Mouse (Mus musculus) intestine, embryonic 16.5 days (tissue): ENCODE data around the gene Mrtfa. TPM values are rescaled to one million over a fixed set of nuclear protein-coding genes. Genes with fewer than 3 reads are reported as not detected.

Source experiments
- ATAC-seq: fragments of 200-750 bp; cut with Nextera tagmentation; 2 replicates; pipeline ENCODE4 v1.8.0; 2017; ENCODE audit warnings: moderate TSS enrichment, moderate library complexity
- H3K27ac ChIP-seq: fragments of 300-500 bp; sonication (generic); 2 replicates; pipeline ENCODE4 v1.5.1; 2014; ENCODE audit warnings: mild to moderate bottlenecking, low read length
- H3K27me3 ChIP-seq: fragments of 300-500 bp; sonication (generic); replicated peaks from 2 replicates; pipeline ENCODE4 v1.6.1; 2014; ENCODE audit warnings: low read length, control low read depth, mixed read lengths; ENCODE audit not compliant: control insufficient read depth, insufficient read depth
- H3K36me3 ChIP-seq: fragments of 300-500 bp; sonication (generic); 2 replicates; pipeline ENCODE4 v1.6.1; 2014; ENCODE audit warnings: low read length, control low read depth; ENCODE audit not compliant: control insufficient read depth, insufficient read depth
- H3K4me1 ChIP-seq: fragments of 300-500 bp; sonication (generic); 2 replicates; pipeline ENCODE4 v1.6.1; 2014; ENCODE audit warnings: low read length, control low read depth, mixed read lengths; ENCODE audit not compliant: control insufficient read depth, insufficient read depth
- H3K4me2 ChIP-seq: fragments of 300-500 bp; sonication (generic); 2 replicates; pipeline ENCODE4 v1.6.1; 2014; ENCODE audit warnings: low read depth, low read length, control low read depth
- H3K4me3 ChIP-seq: fragments of 300-500 bp; sonication (generic); 2 replicates; pipeline ENCODE4 v1.5.1; 2014; ENCODE audit warnings: mild to moderate bottlenecking, low read length
- H3K9ac ChIP-seq: fragments of 300-500 bp; sonication (generic); 2 replicates; pipeline ENCODE4 v1.6.1; 2014; ENCODE audit warnings: low read depth, low read length
- H3K9me3 ChIP-seq: fragments of 300-500 bp; sonication (generic); 2 replicates; pipeline ENCODE4 v1.6.1; 2016; ENCODE audit warnings: low read length, control low read depth; ENCODE audit not compliant: control insufficient read depth
- WGBS: fragments of 180-500 bp; shearing (Covaris S2); extraction: QIAGEN DNeasy Blood & Tissue Kit; methylation state at CpG from one replicate; pipeline ENCODE4 v1.1.7; 2014; 5-methylcytosine and 5-hydroxymethylcytosine counted together
- polyA plus RNA-seq: library from polyadenylated mRNA; unstranded; fragments of >200 nt; fragmentation: Nextera tagmentation; extraction: Ambion mirVana; gene quantifications from 2 replicates; pipeline ENCODE4 v1.2.1, GENCODE M21; 2015

Gene Mrtfa
- polyA plus RNA-seq, 1 experiment from 2014 or later: 13.7 TPM

DNA sequence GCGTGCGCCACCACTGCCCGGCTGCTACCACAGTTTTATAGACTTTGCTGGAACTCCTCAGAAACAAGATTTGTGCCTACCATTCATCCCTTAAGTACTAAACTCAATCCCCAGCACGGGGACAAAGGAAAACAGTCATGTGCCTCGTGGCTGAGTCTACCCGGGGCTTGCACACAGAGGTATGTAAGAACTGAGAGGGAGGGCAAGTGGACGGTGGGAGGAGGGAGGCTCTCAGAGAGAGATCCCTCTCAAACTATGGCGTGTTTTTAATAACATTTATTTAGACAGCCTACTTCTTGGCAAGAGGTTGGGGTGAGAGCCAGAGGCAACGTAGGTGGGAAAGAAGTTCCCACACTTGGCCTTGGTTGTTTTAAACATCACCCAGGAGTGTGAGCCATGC is 98.8 kb downstream of the Mrtfa start:
- WGBS: 64% methylated on average over 9 of the region's 9 CpGs
- ATAC-seq: no peak
- Histone ChIP-seq H3K27ac (no peak overlapping the region), H3K4me2 (no peak overlapping the region), H3K4me3 (no peak overlapping the region), H3K4me1 (peaks cover 19% of the 10 kb centered on the region), H3K9ac (no peak overlapping the region), H3K27me3 (no peaks in the 10 kb centered on the region), H3K36me3 (no peaks in the 10 kb centered on the region), H3K9me3 (no peaks in the 10 kb centered on the region)

DNA sequence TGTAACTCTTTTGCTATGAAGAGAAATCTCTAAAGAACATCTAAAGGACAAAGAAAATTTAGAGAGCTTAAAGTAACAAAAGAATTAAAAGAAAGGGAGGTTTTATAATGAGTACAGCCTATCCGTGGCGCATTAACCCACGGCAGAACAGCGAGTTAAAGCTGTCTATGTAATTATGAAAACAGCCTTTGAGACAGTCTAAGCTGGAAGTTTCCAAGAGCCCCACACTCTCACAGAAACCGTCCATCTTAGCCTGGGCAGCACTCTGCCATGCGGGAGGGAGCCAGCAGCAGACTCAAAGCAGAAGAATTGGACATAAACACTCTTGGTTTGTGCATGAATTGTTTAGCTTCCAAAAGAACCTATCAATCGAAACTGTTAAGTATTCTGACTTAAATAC is 103.0 kb downstream of the Mrtfa start:
- 0 out of 2 replicates have a peak overlapping the region, but pooled peaks have one; percentile 27 for H3K27ac ChIP-seq
- H3K4me3 ChIP-seq: no peak overlapping the region
- no peaks in the 10 kb centered on the region for H3K9me3 ChIP-seq
- no peak overlapping the region for H3K4me2 ChIP-seq
- ATAC-seq: no peak
- H3K4me1 ChIP-seq: peaks cover 25% of the 10 kb centered on the region
- H3K9ac ChIP-seq: no peak overlapping the region
- WGBS: 53% methylated on average over 7 of the region's 7 CpGs
- H3K27me3 ChIP-seq: no peaks in the 10 kb centered on the region
- H3K36me3 ChIP-seq: no peaks in the 10 kb centered on the region

DNA sequence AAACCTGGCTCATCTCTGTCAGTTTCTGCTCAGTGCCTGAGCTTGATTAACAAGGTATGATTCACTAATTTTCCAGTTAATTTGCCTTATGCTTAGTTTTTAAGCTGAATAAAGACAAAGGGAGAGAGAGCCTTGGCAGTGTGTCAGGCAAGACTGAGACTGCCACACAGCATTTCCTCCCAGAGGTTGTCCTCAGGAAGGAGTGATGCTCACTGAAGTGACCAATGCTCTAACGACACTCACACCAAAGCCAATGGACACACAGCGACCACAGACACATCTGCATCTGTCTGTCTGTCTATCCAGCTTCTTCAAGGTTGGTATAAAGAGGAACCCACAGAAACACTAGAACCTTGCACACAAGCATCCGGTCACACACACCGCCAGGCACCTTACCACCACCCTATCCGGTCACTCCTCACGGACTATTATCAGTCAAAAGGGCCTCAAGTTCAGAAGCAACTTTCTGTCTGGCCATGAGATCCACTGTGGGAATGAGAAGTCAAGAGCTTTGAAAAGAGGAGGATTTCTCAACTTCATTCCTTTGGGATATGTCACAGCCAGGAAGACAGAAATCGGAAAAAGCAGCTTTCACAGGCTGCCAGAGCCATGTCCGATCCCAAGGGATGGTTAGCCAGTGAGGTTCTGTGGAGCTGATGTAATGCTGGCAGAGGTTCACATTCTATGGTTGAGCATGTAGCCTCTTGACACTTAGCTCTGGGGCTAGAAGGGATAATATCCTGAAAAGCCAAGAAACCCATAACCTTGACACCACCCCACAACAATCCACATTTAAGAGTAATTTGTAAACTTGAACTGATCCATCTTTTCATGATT is 103.7 kb downstream of the Mrtfa start:
- peaks cover 25% of the 10 kb centered on the region for H3K4me1 ChIP-seq
- H3K27me3 ChIP-seq: no peaks in the 10 kb centered on the region
- no peaks in the 10 kb centered on the region for H3K36me3 ChIP-seq
- ATAC-seq: peak; percentile 76
- no peak overlapping the region for H3K9ac ChIP-seq
- H3K27ac ChIP-seq: peak overlapping the region; percentile 53
- no peak overlapping the region for H3K4me2 ChIP-seq
- no peaks in the 10 kb centered on the region for H3K9me3 ChIP-seq
- WGBS: 77% methylated on average over 8 of the region's 8 CpGs
- H3K4me3 ChIP-seq: no peak overlapping the region

DNA sequence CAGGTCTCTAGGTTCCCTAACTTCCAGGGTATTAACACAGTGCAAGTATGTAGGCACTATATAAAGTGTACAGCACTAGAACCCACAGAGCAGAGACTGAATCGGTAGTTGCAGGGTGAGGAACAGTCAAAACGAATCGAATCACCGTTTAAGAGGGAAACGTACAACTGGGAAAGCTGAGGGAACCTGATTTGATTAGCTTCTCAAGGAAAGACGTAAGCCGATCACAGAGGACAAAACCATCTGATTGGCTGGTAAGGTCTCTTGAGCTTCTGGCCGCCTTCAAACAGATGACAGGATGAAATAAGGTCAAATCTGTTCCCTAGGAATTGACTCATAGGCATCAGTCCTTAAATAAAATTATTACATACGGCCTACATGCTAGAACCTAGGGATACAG is 106.7 kb downstream of the Mrtfa start:
- ATAC-seq: no peak
- H3K4me2 ChIP-seq: no peak overlapping the region
- H3K9me3 ChIP-seq: no peaks in the 10 kb centered on the region
- H3K36me3 ChIP-seq: no peaks in the 10 kb centered on the region
- WGBS: 79% methylated on average over 9 of the region's 9 CpGs
- H3K9ac ChIP-seq: peak overlapping the region; percentile 10; the same call in 1 of the 2 replicates
- H3K4me3 ChIP-seq: no peak overlapping the region
- H3K4me1 ChIP-seq: peaks cover 19% of the 10 kb centered on the region
- H3K27ac ChIP-seq: peak overlapping the region; percentile 39; the same call in 1 of the 2 replicates
- no peaks in the 10 kb centered on the region for H3K27me3 ChIP-seq

DNA sequence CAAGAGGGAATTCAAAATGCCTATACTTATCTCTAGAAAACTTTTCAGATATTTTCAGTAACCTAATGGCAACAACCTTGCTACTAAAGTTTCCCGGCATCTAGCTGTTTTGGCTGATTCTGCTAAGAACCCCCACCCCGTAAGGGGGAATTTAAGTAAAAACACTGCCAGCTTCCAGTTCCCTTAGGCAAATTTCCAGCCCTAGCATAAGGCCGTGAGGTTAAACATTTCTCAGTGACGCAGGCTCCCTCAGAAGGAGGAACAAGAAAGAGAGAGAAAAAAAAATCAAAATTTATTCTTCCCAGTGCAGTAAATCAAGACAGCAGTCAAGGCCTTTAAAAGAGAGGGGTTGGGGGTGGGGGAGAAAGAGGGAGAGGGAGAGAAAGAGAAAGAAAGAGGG is 107.3 kb downstream of the Mrtfa start:
- no peak for ATAC-seq
- Histone ChIP-seq H3K27ac (peak overlapping the region; percentile 39; the same call in 1 of the 2 replicates), H3K36me3 (no peaks in the 10 kb centered on the region), H3K4me2 (no peak overlapping the region), H3K27me3 (no peaks in the 10 kb centered on the region), H3K4me1 (peaks cover 19% of the 10 kb centered on the region), H3K4me3 (no peak overlapping the region), H3K9ac (peak overlapping the region; percentile 10; the same call in 1 of the 2 replicates), H3K9me3 (no peaks in the 10 kb centered on the region)
- 56% methylated on average over 4 of the region's 4 CpGs for WGBS

DNA sequence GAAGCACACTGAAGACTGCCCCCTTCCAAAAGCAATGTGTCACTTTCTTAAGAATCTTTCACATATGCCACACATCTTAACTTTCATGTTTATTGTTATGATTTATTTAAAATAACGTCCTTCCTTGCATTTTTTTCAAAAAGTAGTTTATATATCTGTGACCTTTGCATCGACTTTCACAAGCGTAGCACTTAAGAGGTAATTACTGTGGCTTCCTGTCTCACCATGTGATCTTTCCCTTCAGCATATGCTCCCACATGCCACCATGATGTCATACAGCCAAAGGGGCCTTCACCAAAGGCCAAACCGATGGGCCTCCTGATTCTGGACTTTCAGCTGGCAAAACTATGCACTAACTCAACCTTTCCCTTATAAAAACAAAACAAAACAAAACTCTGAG is 109.3 kb downstream of the Mrtfa start:
- no peak overlapping the region for H3K27ac ChIP-seq
- H3K36me3 ChIP-seq: no peaks in the 10 kb centered on the region
- H3K4me3 ChIP-seq: no peak overlapping the region
- no peaks in the 10 kb centered on the region for H3K9me3 ChIP-seq
- no peak overlapping the region for H3K4me2 ChIP-seq
- WGBS: 41% methylated on average over 4 of the region's 4 CpGs
- no peaks in the 10 kb centered on the region for H3K27me3 ChIP-seq
- H3K9ac ChIP-seq: no peak overlapping the region
- peaks cover 10% of the 10 kb centered on the region; the same call in 1 of the 2 replicates for H3K4me1 ChIP-seq
- peak; percentile 59; the same call in 1 of the 2 replicates for ATAC-seq

DNA sequence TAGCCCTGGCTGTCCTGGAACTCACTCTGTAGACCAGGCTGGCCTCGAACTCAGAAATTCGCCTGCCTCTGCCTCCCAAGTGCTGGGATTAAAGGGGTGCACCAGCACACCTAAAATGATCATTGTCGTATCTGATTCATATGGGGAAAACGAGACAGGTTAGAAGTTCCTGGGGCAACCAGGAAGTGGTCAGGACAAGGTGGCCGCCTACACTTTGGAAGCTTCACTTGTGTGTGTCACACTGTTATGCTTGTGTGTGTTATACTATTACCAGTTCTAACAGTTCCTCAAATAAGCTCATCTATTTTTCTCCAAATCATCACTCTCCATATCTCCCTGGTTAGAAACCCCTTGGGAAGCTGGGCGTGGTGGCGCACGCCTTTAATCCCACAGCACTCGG is 110.2 kb downstream of the Mrtfa start:
- ATAC-seq: no peak
- no peaks in the 10 kb centered on the region for H3K36me3 ChIP-seq
- H3K4me3 ChIP-seq: no peak overlapping the region
- H3K4me2 ChIP-seq: no peak overlapping the region
- H3K9ac ChIP-seq: no peak overlapping the region
- no peak overlapping the region for H3K27ac ChIP-seq
- H3K27me3 ChIP-seq: no peaks in the 10 kb centered on the region
- H3K4me1 ChIP-seq: peaks cover 10% of the 10 kb centered on the region; the same call in 1 of the 2 replicates
- no peaks in the 10 kb centered on the region for H3K9me3 ChIP-seq
- 95% methylated on average over 9 of the region's 9 CpGs for WGBS

DNA sequence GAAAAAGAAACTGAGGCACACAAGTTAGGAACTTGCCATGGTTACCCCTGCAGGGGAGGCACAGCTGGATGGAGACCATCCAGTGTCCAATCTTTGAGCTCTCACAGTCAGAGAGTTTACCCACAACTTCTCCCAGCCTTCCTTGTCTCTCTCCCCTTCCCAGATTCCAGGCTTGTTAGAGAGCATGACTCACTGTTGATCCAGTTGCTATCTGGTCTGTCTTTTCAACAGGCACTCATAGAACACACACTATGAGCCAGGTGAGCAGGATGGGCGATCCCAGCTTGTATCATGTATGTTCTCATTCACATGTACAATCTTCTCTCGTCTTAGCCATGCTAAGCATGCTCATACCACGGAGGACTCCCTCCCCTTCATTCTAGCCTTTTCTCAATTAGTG is 111.3 kb downstream of the Mrtfa start:
- ATAC-seq: no peak
- no peak overlapping the region for H3K27ac ChIP-seq
- H3K9me3 ChIP-seq: no peaks in the 10 kb centered on the region
- no peaks in the 10 kb centered on the region for H3K36me3 ChIP-seq
- WGBS: 88% methylated on average over 3 of the region's 3 CpGs
- no peaks in the 10 kb centered on the region for H3K27me3 ChIP-seq
- no peak overlapping the region for H3K4me2 ChIP-seq
- H3K4me1 ChIP-seq: peaks cover 10% of the 10 kb centered on the region; the same call in 1 of the 2 replicates
- no peak overlapping the region for H3K4me3 ChIP-seq
- no peak overlapping the region for H3K9ac ChIP-seq

DNA sequence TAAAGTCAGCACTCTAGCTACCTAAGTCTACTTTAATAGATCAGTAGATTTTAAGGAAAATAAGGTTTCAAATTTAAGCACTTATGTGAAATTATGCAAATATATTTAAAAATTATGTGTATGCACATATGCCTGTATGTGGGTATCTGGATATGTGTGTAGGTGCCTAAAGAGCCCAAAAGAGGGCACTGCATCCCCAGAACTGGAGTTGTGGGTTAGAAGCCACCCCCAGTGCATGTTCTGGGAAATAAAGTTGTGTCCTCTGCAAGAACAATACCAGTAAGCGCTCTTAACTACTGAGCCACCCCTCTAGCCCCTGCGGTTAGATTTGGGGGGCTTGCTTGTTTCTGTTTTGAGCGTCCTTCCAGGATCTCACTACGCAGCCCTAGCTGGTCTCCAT is 113.0 kb downstream of the Mrtfa start:
- H3K27me3 ChIP-seq: no peaks in the 10 kb centered on the region
- H3K9me3 ChIP-seq: no peaks in the 10 kb centered on the region
- H3K36me3 ChIP-seq: no peaks in the 10 kb centered on the region
- ATAC-seq: no peak
- H3K9ac ChIP-seq: no peak overlapping the region
- no peak overlapping the region for H3K4me3 ChIP-seq
- H3K4me2 ChIP-seq: no peak overlapping the region
- 0 out of 2 replicates have a peak, but pooled peaks cover 7% of the 10 kb centered on the region for H3K4me1 ChIP-seq
- H3K27ac ChIP-seq: no peak overlapping the region
- 95% methylated on average over 4 of the region's 4 CpGs for WGBS
